ENCODE assay signal across 1 mouse cellular context in the genomic region with DNA sequence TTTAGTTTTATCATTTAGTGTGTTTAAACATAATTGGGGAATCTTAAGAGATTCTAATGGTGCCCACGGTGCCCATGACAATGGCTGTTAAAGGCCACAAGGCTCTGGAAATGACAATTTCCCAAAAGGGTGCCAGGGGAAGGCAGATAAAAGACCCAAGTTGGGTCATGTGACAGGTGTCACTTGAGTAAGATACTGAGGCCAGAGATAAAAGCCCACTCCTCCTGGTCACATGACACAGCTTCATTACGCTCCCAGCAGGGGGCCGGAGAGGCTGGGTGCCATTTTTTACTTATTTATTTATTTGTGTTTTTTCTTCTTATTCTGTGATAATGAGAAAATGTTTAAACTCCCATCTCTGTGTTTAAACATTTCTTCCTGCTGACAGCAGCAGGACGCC.
TF ChIP-seq lines count a peak whose summit lies in the region.

No protein-coding gene starts in this region.

TF ChIP-seq in MEL, 35 proteins besides CTCF, POLR2A, EP300 and RAD21 (continued from another document):
- TF ChIP-seq USF2 (IDR thresholded peaks at IDR 0.05; ENCODE audit: borderline replicate concordance in 1 of 2, insufficient read depth in 1 of 2, low read depth in 1 of 2, low read length in 2 of 2): peak in 1 of 2 experiments; percentile 89; a peak in 2 of 4 replicates
- TF ChIP-seq TBP (IDR thresholded peaks at IDR 0.05; ENCODE audit: low read depth, low read length): no peak
- no peak for TF ChIP-seq ZMIZ1 (IDR thresholded peaks at IDR 0.05; ENCODE audit: low read depth, low read length)
- no peak for TF ChIP-seq TAL1 (IDR thresholded peaks at IDR 0.05; ENCODE audit: low read length)
- peak; percentile 49; the same call in 1 of the 2 replicates for TF ChIP-seq MAX (IDR thresholded peaks at IDR 0.05; ENCODE audit: low read length)
- TF ChIP-seq JUND (IDR thresholded peaks at IDR 0.05; ENCODE audit: low read depth, low read length): no peak
- TF ChIP-seq ZNF384 (IDR thresholded peaks at IDR 0.05; ENCODE audit: low read depth, low read length): no peak
- peak; percentile 95 for TF ChIP-seq USF1 (IDR thresholded peaks at IDR 0.05; ENCODE audit: low read depth, low read length)
- peak; percentile 61 for TF ChIP-seq GATA1 (IDR thresholded peaks at IDR 0.05; ENCODE audit: low read depth, low read length)
- no peak for TF ChIP-seq MXI1 (IDR thresholded peaks at IDR 0.05; ENCODE audit: low read depth, low read length)
- TF ChIP-seq SIN3A (IDR thresholded peaks at IDR 0.05; ENCODE audit: low read length): no peak; the same call in 1 of the 2 replicates
- no peak for TF ChIP-seq TCF12 (IDR thresholded peaks at IDR 0.05; ENCODE audit: low read depth, low read length)
